Mouse (Mus musculus) spleen, postnatal 14 days (tissue): ENCODE measurements around the gene Gm12355.

Experiments
- DNase-seq, 2 experiments: peaks; one replicate each; pipeline ENCODE4 v3.0.0; 2021 to 2022; ENCODE audit warnings: low spot score in 2 of 2

The Gm12355 gene

DNA sequence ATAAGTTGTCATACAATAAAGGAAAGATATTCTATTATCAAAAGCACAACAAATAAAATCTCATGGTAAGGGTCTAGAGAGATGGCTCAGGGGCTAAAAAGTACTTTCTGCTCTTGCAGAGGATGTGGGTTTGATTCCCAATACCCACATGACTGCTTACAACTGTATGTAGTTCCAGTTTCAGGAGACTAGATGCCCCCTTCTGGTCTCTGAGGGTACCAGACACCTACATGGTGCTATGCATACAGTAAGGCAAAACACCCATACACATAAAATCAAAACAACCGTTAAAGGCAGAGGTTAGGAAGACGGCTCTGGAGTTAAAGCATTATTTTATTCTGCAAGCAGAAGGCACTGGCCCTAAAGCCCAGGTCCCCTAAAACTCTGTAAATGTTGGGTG lies 21.5 kb downstream of the Gm12355 start:
- DNase-seq = no peak

DNA sequence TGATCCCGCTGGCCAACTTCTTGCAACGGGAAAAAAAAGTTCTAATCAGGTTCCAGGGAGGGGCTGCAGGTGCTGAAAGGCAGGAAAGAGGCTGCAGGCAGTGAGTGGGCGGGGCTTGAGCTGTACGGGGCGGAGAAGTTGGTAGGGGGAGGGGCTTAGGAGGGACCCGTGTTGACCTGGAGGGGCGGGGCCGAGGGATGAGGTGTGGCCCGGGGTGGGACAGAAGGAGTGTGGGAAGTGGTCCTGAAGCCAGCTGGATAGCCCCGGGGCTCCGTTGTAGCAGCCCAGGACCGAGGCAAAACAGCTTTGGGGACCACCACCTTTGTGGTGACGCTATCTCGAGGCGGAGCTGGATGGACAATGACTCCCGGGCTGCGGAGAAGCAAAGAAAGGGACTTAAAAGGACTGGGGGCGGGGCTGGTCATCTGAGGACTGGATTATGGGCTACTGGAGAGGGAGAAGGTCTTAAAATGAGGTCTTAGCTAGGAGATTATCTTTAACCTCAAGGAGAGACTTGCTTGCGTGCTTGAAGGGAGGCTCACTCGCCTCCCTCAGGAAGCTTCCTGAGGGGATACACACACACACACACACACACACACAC lies 23.3 kb downstream of the Gm12355 start:
- DNase-seq = no peak

DNA sequence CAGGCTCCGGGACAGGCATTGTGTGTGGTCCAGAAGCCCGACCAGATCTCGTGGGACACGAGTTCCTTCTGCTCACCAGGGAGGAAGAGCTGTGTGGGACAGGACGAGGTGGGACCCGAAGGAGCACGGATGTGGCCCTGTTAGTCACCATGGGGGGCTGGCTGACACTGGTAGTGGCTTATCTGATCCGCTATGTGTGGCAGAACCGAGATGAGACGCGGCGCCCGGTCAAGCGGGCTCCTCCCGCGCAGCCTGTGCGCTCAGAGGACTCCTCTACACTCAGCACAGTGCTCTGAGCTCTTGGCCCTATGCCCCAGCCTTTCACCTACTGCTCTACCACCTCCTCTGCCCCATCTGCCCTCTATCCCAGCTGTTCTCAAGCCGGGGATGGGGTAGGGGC lies 26.2 kb downstream of the Gm12355 start:
- DNase-seq = no peak

DNA sequence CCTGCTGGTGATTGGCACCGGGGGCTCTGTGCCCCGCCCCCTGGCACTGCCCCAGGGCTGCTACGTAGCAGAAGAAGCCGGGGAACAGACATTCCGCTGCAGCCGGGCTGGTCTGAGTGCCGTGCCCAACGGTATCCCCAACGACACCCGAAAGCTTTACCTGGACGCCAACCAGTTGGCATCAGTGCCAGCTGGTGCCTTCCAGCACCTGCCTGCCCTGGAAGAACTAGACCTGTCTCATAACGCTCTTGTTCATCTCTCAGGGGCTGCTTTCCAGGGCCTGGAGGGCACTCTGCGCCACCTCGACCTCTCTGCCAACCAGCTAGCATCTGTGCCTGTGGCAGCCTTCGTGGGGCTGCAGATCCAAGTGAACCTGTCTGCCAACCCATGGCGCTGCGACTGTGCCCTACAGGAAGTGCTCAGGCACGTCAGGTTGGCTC lies 26.6 kb downstream of the Gm12355 start:
- DNase-seq = no peak

DNA sequence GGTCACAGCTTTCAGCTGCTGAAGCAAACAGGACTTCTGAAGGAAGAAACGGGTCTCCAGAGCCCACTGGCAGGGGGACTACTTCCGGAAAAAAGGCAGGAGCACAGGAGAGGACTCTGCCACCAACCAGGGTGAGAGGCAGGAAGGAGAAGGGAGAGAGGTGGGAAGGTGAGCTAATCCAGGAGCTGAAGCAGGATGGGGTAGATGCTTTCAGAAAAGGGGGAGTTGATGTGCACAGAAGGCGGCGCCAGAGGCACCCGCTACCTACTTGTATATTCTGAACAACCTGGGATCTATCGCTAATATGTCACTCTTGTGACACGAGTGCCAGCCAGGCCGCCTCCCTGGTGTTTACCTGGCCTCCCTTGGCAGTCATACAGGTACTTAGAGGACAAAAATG lies 27.5 kb downstream of the Gm12355 start, which contains the start of gene Lrrc3c:
Lrrc3c (plus strand) TSS at position 301 of the 400 bp plus-strand sequence.
- DNase-seq = no peak

DNA sequence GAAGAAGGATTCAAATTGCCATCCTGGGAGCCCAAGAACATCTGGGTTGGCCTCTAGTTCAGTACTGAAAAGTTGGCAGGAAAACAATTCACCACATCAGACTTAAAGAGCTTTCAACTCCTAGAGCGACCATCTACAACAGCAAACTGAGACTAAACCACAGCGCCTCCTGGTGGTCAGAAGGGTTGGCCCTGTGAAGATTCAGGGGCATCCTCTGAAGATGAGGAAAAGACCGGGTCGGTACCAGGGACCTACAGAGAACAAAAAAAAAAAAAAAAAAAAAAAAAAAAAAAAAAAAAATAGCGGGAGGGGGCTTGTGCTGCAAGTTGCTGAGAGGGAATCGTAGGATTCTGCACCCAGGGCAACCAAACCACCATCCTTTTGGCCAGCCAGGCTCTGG lies 28.1 kb downstream of the Gm12355 start:
- DNase-seq = peak; percentile 55 to 79

DNA sequence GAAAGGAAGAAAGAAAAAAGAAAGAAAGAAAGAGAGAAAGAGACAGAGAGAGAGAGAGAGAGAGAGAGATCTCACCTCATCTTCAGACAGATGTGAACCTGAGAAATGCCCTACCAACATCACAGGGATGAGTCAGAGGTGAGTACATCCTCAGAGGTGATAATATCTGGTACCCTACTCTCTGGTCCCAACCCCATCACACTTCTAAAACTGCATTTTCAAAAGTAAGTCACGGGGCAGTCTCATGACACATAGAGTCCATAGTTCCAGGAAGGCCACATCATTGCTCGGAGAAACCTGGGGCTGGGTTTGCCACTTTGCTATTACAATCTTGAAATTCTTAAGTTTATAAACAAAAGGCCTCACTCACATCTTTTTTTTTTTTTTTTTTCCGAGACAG lies 29.5 kb downstream of the Gm12355 start:
- DNase-seq = no peak

DNA sequence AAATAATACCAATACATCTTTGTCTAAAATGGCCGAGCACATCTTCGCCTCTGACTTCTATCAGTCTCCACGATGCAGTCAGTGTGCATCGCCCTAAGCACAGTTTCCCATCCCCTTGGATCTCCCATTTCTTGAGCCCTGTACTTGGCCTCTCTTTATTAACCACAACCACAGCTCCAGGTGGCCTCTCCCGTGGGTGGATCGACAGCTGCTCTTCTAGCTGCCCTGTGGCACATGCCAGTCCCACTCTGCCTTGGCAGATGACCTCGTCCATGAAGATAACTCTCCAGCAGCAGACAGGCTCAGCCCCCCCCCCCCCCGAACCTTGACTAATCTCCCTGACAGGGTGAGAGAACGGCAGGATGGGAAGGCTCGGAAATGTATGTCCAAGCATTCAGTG lies 30.0 kb downstream of the Gm12355 start:
- DNase-seq = no peak

DNA sequence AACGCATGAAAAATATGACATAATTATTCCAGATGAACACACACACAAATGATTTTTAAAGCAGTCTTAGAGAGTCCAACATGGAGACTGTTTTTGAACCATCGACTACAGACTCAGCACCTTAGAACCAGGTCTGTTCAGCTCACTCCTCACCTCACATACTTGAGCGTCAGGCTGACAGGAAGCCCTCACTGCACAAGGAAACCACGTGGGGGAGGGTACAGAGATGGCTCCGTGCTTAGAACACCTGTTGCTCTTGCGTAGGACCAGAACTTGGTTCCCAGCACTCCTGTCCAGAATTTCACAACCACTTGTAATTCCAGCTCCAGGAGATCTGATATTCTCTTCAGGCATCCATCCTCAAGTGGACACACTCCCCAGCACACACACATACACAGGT lies 30.4 kb downstream of the Gm12355 start:
- DNase-seq = no peak

DNA sequence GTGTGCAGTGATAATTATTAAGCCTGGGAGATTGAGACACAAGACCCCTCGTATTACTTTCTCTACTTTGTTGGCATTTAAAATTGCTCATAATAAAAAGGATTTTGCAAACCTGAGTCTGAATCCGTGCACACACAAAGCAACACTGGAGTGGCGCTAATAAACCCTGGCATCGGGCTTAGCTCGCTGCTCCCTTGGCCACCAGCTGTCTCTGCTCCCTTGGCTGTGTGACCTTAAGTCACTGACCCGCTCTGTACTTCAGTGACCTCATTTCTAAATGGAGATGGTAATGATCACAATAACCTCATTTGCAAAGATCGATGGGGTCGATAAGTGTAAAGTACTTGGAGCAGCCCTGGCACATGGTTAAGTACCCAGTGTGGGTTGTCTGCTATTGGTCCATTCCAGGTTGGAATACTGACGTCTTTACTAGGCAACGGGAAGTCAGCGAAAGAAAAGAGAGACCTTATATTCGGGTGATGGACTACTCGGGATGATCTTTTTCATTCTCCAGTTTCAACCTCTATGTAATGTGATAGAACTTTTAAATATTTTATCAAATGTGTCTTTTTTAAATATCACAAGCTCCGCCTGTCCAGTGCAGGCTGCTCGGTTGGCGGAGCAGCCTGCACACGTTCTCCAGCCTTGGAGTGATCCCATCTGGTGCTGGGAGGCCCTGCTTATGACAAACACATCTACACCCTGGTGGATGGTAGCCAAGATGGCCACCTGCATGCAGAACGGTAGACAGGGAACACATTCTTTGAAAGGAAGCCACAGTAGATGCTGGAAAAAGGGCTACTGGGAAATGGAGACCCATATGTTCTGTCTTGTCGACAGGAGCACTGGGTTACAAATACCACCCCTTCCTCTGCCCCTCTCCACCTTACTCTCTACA lies 34.7 kb downstream of the Gm12355 start:
- DNase-seq = no peak

DNA sequence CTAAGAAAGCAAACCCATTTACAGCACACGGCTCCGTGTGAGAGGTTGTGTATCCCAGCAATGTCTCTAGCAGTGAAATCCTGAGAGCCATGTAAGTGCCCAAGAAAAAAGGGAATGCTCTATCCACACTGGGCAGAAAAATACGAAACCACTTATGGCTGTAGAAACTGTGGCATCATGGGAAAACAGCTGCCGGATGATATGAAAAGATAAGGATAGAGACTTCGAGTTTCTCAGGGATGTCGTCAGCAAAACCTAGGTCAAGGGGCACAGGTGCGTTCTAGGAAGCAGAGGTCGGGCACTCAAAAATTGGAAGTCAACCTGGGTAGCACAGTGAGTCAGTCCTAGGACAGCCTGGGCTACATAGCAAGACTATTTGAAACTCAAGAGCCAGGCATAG lies 36.2 kb downstream of the Gm12355 start:
- DNase-seq = no peak

DNA sequence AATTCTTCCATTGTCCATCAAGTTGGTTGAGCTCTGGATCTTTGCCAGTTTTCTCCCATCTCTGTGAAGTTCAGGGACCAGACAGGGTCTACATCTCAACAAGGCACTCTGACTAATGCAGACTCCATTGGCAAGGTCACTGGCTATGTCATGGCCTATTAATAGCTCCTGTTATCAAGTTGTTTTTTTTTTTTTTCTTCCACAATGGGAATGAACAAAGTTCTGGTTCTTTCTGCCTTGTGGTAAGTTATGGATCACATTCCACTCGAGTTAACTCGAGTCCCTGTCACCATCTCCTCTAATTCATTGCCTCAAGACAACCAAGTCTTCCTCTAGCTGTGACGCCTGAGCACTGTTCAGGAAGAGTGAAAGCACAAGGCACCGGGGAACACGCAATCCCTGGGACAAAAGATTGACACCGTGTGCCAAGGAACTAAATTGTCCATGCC lies 36.6 kb downstream of the Gm12355 start:
- no peak for DNase-seq

DNA sequence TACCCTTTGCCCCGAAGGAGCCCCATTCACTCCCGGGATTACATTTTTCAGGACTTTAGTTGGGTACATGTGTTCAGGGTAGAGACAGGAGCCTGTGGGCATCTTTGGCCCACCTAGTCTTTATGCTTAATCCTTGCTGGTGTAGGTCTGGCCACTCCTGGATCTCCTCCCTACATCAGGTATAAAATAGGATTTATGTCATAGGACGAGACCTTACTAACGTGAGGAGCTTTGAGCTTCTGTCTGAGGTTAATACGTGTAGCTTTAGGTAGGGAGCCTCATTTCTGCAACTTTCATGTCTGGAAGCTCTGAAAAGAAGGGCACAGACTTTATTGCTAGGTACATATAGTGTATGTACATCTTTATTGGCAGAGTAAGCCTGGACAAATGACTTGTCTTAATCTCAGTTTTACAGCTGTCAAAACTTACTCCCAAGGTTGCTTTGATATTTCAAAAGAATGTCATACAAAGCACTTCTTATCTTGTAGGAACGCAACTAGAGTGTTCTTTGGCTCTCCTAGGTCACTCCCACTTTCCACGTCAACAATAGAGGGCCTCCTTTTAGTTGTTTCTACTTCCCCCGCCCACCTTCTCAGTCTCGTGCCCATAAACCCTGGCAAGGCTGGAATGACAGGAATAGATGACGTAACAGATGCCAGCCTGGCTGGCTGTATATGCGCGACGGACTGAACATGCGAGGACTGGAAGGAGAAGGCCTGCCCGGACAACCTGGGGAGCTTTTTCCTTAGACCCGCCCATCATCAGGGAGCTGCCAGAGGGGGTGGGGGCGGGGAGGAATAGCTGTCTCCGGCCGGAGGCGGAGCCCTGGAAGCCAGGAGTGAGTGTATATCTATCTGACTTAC lies 37.5 kb downstream of the Gm12355 start:
- DNase-seq = peak; percentile 43 to 45

DNA sequence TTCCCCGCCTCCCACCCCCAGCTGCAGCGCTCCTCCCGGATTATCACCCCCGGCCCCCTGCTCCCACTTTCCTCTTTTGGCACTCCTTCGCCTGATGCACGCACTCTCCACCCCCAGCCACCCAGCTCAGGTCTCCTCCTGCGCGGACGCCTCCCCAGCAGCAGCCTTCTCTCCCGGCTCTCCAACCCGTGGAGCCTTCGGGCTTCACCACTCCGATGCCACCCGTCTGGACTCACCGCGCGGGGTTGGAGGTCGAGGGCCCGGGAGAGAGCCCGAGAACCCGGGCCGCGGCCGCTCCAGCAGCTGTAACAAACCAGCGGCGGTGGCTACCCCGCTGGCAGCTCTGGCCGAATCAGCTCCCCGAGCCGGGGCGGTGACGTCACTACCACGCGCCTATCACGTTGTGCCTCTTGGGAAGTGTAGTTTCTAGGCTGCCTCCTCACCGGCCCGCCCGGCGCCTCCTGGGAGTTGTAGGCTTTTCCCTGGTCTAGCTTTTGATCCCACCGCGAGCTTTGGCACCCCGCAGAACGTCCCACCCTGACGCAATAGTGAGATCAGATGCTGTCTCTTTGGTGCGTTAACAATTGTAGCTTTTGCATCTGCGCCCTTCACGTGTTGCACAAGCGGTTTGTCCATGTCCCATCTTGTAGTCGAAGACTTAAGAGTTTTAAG lies 38.4 kb downstream of the Gm12355 start, which contains the start of gene Ormdl3:
Ormdl3 (minus strand) TSS at position 477 of the 672 bp plus-strand sequence.
- DNase-seq = peak; percentile 96 to 98

DNA sequence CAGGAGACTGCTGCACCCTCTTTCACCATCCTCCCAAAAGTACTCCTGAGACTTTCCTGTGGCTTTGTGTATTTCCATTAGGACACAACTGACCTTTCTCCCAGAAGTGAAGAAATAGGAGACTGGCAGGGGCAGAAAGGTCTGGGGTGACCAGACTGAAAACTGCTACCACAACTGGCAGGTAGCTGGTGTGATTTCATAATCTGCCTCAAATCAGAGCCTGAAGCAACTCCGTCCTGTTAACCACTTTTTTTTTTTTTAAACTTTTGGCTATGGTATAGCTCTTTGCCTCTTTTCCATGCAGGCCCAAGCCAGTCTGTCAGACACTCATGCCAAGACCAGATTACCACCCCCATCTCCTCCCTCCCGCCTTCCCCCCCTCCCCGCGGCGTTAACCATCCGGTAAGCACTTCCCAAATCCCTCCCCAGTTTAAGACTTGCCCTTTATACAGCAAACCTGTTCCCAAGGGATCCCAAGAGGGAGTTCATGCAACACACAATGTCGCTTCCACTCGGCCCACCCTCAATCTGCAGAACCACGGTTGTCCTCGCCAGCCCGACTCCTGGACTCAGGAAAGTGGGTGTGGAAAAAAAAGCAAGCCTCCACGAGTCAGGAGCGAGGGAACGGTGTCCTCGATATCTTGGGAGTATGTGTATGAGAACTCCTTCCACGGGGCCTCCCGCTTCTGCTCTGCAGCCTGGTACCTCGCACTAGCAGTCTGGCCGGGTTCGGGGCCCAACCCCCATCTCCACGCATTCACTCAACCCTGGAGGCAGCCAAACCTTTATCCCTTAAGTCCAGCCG lies 39.2 kb downstream of the Gm12355 start:
- no peak for DNase-seq

DNA sequence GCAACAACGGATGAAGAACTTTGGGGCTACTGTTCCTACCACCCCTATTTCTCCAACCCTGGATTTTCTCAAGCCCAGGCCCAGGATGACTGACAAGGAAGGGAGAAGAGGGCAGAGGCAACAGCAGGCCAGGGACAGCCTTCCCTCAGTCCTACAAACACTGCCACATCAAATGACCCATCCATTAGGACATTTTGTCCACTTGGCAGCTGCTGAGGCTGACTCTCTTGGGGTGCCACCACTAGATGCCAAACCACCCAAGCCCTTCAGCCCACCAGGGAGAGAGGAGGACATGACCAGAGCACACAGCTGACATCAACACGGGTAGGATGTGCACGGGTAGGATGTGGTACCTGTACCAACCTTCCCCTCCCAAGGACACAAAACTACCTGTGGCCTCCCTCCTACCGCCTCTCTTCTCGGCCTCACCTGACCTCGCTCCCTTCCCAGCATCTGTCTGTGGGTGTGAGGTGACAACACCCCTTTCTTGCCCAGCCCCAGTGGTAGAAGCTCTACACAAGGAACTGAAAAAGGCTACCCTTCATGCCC lies 40.8 kb downstream of the Gm12355 start:
- no peak for DNase-seq

DNA sequence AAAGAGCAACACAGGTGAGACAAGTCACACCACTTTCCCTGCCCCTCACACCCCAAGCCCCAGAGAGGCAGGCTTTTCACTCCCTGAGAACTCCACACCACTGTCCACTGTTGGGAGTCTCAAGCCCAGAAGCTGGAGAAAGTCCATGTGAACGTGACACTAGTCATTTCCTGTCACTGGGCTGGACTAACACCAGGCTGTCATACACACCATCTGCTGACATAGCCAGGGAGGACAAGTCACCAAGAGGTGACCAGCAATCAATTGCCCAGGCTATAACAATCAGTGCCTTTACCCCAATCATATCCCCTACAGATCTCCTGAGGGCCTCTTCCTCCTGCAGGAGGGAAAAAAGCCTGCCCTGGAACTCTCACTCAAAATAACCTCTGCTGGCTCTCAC lies 41.3 kb downstream of the Gm12355 start:
- DNase-seq = no peak

DNA sequence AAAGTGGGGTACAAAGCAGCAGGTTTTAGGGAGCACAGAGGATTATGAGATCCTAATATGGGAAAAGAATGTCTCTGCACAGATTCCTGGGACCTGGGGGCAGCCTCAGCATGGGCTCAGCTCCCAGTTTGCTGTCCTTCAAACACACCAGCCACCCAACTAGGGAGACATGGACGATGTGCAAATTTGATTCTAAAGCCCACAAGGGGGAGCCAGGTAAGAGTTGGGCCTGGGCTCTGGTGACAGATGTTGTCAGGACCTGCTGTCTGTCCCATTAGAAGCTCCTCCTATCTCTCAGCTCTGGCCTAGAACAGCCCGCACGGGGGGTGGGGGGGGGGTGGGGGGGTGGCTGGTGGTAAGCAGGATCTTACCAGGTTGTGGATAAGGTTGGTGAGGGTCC lies 41.9 kb downstream of the Gm12355 start:
- DNase-seq = peak in 1 of 2 experiments; percentile 38

DNA sequence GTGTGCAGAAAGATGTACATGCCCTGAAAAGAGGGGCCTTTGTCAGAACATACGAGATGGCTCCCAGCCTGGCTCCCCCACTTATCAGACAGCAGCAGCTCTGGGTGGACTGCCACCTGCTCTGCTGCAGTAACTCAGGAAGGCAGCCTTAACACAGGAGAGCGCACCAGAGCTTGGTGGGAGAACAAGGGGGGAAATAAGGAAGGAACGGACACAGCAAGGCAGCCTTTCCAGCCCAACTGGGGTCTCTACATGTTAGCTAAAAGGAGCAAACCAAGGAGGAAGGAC lies 42.3 kb downstream of the Gm12355 start:
- DNase-seq = peak; percentile 51 to 58

DNA sequence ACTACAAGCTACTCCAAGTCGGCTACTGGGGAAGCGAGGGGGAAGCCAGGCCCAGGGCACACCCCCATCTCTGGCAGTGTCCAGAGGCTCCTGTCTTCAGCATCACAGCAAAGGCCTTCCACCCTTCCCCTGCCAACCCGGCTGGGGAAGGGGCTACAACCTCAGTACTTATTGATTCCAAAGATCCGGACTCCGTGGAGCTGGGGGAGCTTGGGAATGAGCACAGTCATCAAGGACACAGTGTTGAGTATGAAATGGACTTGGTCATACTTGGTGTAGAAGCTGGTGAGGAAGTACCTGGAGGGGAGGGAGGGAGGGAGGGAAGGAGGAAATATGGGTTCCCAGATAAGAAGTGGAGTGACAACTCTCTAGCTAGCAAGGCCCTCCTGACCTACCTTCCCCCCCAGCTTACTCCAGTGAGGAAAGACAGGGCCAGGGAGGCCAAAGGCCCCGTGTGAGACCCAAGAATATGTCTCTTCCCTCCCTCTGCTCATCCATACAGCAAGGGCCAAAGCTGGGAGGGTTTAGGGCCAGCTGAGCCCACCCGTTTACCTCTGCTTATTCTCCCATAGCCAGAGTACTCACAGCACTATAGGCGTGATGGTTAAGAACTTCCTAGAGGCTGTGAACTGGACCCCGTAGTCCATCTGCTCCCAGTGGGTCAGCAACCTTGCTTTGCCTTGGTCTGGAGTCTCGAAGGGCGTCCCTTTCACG lies 42.8 kb downstream of the Gm12355 start:
- peak in 1 of 2 experiments; percentile 24 for DNase-seq
